Mouse (Mus musculus) small intestine, adult 2 months (tissue): Measurements from ENCODE around the gene Git2.

ENCODE experiments used
- CTCF ChIP-seq: fragments of 200-500 bp; IDR thresholded peaks from 2 replicates; pipeline ENCODE4 v1.5.1; 2012; ENCODE audit warnings: low read depth, mild to moderate bottlenecking, control low read depth, inconsistent platforms, low read length, moderate library complexity, mixed read lengths; ENCODE audit not compliant: insufficient replicate concordance, insufficient read length; ENCODE audit errors: extremely low read depth
- POLR2A ChIP-seq: fragments of 200-500 bp; IDR thresholded peaks from 2 replicates; pipeline ENCODE4 v1.6.1; 2012; ENCODE audit warnings: low read depth, mild to moderate bottlenecking, control low read depth, inconsistent platforms, low read length, moderate library complexity

DNA sequence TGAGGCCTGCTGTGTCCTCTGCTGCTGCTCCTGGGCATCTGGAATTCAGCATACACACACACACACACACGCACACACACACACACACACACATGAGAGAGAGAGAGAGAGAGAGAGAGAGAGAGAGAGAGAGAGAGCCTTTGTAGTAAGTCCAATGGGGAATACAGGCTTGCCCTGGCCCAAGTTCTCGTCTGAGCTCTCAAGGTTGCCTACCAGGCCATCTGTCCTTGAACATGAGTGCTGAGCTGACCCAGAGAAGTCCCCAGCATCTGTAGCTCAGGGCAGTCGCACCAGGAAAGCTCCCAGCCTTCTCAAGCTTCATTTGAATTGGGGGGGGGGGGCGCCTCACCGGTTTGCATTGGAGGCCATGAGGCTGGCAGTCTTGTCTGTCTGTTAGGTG is 9.9 kb upstream of the Git2 start:
- TF ChIP-seq CTCF, result no peak
- no peak for TF ChIP-seq POLR2A
